Mouse (Mus musculus) lung, postnatal 4 days (tissue): ENCODE results near the gene Fbxl13.
A peak's percentile ranks its signal among the peaks of the same experiment; 100 is the strongest.

ENCODE experiments used
- DNase-seq, 2 experiments: peaks; one replicate each; pipeline ENCODE4 v3.0.0; 2021

The Fbxl13 gene

DNA sequence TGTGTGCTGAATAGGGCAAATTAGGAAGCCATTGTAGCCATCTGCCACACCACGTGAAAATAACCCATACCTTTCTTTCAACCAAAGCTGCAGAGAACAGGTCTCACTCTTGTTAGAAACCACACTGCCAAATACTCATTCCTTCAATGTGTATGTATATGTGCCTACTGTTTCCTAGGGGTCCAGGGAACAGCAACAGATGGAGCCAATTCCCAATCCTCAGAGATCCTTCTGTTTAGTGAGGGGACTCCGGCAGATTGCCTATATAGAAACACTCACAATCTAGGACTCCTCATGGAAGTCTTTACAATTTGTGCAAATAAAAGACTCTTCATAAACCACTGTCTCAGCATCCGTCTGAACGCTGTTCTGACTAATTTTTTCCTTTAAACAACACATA lies 127.2 kb downstream of the Fbxl13 start:
- no peak for DNase-seq

GRCm38 (mm10) chr5:21517562-21517961 lies 127.9 kb downstream of the Fbxl13 start:
- no peak for DNase-seq

- no peak for DNase-seq
Measured at GRCm38 (mm10) chr5:21513363-21513762, 132.1 kb downstream of the Fbxl13 start.

DNA sequence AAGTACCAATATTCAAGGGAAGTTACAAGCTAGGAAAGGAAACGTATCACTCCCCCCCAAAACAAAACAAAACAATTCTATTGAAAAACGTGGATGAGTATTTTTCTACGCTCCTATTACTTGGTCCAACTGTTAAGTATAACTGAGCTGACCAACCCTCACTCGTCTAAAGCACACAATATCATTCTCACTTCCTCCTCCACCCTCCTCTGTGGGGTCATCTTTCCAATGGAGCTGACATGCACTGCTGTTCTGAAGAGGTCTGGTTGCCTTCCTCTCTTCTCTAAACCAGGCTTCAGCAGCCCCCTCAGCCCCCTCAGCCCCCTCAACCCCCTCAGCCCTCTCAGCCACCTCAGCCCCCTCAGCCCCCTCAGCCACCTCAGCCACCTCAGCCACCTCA lies 135.6 kb downstream of the Fbxl13 start:
- DNase-seq: no peak

DNA sequence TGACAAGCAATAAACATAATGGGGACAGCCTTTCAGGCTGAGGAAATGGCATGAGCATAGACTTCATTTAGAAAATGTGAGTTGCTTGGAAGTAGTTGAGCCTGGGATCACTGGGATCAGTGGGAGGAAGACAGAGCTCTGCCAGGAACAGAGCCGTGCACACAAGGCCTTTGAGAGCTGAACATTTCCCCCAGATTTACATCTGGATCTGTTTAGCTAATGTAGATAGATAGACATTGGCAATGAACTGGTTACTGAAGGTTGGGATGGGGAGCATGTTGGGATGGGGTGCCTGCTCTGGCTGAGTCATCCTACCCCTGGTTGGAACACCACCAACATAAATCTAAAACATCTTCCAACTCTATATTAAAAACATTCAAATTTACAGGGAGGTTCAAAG lies 138.5 kb downstream of the Fbxl13 start:
- DNase-seq: no peak

GRCm38 (mm10) chr5:21505159-21505558 lies 140.3 kb downstream of the Fbxl13 start:
- no peak for DNase-seq

- no peak for DNase-seq
Measured at GRCm38 (mm10) chr5:21502936-21503610, 142.4 kb downstream of the Fbxl13 start.

- DNase-seq: no peak
Measured at GRCm38 (mm10) chr5:21500941-21501340, 144.5 kb downstream of the Fbxl13 start.

- no peak for DNase-seq
Measured at GRCm38 (mm10) chr5:21500133-21500532, 145.3 kb downstream of the Fbxl13 start.

DNA sequence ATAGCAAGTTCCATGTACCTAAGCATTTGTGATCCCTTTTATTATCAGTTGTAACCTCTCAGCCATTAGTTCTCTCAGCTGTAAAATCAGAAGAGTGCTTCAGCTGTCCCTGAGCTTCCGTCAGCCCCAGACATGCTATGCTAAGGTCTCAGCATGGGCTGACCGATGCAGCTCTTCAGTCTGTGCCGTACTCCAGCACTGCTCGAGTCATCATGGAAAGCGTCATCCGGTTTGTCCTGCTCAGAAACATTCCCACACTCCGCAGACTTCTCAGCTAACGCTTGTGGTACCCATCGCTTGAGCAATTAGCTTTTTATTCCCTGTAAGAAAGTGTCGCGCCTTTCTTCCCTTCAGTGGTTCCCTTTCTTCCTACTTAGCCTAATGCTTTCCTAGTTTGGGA lies 146.5 kb downstream of the Fbxl13 start:
- DNase-seq: no peak

DNA sequence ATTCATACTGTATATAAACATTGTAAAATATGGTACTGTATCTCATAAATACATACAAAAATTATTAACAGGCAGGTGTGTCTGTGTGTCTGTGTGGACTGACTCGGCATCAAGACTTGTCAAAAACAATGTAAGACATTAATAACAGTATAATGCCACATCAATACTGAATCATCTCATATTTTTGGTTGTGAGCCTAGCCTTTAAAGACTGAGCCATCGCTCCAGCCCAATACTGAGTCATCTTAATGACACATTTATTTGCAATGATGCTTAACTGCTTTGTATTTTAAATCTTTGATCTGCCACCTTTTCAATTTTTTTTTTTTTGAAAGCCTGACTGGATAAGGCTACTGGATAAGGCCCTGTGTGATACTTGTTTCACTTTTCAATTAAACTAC lies 146.9 kb downstream of the Fbxl13 start:
- no peak for DNase-seq

GRCm38 (mm10) chr5:21496881-21497280 lies 148.6 kb downstream of the Fbxl13 start:
- no peak for DNase-seq

DNA sequence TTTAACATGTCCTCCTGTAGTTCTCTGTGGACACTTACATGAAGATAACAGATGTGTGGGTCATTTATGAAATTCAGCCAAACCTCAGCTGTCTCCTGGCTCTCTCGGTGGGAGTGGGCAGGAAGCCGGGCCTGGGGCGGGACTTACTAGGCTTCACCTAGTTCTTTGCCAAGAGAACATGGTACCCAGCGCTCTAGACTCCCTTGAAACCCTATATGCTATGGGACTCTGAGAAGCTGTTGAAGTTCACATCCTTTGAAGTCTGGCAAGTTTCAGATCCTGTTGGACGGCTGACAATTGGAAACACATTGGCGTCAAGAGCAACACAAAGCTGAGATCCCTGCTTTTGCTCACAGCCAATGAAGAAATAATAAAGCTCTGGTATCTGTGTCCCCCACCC lies 149.1 kb downstream of the Fbxl13 start:
- peak; percentile 12 to 37 for DNase-seq

DNA sequence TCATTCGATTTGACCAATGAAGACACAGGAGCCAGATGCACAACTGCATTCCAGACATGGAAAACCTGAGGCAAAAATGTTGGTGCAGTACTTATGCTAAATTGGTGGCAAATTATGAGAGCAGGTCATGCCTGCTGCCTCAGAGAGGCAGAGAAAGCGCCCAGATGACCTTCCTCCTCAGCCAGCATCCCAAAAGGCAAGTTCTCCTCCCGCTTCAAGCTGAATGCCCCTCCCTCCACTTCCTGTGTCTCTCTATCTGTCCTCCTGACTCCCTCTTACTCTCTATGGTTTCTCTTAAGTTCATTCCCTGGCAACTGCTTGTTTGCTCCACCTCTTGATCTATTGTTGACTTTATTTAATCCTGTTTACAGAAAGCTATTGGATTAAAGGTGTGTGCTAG lies 150.7 kb downstream of the Fbxl13 start:
- DNase-seq: no peak

DNA sequence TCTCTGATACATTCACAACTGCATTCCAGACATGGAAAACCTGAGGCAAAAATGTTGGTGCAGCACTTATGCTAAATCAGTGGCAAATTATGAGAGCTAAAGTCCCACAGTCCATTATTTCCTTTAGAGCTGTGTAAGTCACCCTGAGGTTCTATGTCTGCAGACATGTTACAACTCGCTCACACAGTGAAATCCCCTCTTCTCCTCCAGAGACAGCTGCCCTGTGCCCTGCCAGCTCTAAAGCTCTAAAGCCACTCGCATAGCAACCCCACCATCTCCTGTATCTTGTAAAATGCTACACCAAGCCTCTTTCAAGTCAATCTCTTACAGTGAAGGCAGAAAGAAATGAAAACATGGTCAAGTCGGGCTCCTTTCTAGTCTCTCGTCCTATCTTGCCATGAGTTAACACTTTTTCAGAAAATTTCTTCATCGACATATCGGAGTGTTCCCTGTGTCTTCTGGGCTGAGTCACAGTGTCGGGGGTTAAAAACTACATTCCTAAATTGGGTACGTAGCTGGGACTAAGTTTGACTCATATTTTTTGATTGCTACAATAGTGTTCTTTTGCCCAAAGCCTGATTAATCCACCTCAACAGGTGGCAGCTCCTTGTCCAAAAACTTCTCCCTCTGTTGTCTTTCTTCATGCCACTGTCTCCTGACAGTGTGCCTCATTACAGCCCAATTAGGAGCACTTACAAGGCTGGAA lies 152.0 kb downstream of the Fbxl13 start:
- DNase-seq: no peak

DNA sequence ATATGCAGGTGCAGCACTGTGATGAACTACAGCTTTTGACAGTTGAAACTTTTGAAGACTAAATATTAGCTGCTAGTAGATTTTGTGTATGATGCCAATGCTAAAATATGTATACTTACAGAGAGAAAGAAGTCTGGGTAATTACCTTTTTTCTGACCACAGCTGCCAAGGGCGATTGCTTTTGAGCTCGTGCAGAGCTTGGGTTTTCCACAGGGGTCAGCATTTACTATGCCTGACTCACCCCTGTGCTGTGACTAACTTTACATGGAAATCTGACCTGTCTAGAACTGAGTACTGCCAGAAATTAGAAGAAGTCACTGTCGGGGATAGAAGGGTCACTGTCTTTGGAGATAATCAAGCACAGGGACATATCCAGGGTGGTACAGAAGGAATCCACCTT lies 153.2 kb downstream of the Fbxl13 start:
- no peak for DNase-seq

- no peak for DNase-seq
Measured at GRCm38 (mm10) chr5:21491469-21491868, 154.0 kb downstream of the Fbxl13 start.

DNA sequence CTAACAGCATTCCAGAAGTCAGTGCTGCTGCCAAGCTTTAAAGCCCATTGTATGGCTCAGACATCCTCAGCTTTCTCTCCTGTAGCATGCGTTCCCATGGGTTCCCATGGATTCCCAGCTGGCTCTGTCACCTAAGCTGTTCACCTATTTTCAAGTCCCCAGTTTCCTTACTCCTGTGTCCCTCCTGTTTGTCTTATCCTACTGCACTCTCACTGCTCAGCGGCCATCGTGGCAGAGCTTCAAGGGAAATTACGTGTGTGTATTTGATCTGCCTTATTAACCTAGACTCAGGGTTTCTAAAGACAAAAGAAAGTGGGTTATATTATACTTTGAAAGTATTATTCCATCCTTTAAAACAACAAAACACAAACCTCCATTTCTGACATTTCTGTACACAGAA lies 156.3 kb downstream of the Fbxl13 start:
- no peak for DNase-seq

GRCm38 (mm10) chr5:21488506-21488905 lies 156.9 kb downstream of the Fbxl13 start:
- no peak for DNase-seq

DNA sequence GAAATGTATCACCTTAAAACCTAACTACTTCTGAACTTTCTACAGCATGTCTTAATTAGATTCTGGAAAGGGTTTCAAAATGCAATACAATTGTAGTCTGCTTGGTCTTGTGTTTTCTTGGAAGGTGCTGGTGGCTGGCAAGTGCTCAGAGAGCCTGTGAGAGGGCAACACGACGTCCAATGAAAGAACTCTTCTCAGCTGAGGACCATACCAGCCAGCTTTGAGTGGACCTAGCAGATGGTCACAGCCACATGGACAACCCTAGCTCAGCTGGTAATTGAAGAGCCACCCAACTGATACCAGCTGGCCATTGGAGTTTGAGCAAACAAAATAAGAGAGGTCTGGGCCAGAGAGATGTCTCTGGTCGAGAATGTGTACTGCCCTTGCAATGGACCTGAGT lies 157.7 kb downstream of the Fbxl13 start:
- no peak for DNase-seq

GRCm38 (mm10) chr5:21487306-21487705 lies 158.1 kb downstream of the Fbxl13 start:
- no peak for DNase-seq

DNA sequence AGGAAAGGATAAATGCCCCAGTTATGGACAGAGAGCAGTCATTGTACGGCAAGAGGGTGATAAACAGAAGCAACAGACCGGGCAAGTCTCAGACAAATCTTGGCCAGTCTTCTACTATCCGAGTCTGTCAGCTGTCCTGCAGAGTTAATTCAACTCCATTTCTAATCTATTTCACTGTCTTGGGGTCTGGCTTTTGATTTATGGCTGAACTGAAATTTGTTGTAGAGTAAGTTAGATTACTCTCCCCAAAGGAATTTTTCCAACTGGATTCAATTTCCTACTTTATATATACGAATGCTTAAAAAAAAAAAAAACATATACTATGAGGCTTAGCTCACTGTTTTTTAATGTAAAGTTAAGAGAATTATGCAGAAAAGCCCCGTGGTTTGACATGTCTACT lies 158.6 kb downstream of the Fbxl13 start:
- no peak for DNase-seq

- no peak for DNase-seq
Measured at GRCm38 (mm10) chr5:21485197-21485829, 160.1 kb downstream of the Fbxl13 start.

DNA sequence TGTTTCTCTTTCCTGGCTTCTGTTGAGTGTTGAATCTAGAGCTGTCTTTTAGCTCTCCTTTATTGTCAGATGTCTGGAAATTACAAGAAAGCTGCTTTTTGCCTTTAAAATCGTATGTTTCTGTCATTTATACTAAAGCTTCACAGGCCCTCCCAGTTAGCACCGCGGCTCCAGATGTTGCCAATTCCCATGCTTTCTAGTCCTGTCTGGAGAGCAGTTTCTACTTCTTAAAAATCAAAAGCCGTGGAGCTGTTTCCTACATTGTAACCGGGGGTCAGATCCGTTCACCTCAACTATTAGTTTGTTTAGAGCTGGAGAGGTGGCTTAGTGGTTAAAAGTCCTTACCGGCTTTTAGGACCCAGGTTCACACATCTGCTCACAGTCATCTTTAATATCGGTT lies 162.2 kb downstream of the Fbxl13 start:
- no peak for DNase-seq
